Mouse (Mus musculus): ENCODE data around the gene Tmx2. TPM values are rescaled to one million over a fixed set of nuclear protein-coding genes. Genes with fewer than 3 reads are reported as not detected.

Tmx2 gene
- polyA plus RNA-seq, 1 experiment from 2014 or later = 216 TPM

- Histone ChIP-seq H3K4me3 (ENCODE audit: low read length) (peak overlapping the region; percentile 52), H3K27ac (ENCODE audit: low read length) (peak overlapping the region; percentile 34; the same call in 1 of the 2 replicates), H3K27me3 (ENCODE audit: insufficient read depth, low read length) (no peaks in the 10 kb centered on the region), H3K9me3 (ENCODE audit: low read length) (no peaks in the 10 kb centered on the region), H3K36me3 (ENCODE audit: insufficient read depth, low read length) (peaks cover 4% of the 10 kb centered on the region; the same call in 1 of the 2 replicates), H3K4me2 (replicated peaks; ENCODE audit: low read depth, low read length) (peak overlapping the region; percentile 70), H3K4me1 (ENCODE audit: insufficient read depth, low read length) (peaks cover 19% of the 10 kb centered on the region), H3K9ac (replicated peaks; ENCODE audit: low read length) (peak overlapping the region; percentile 65)
- WGBS = 13% methylated on average over 6 of the region's 6 CpGs
- no peak for ATAC-seq (ENCODE audit: low FRiP score, low TSS enrichment)
These were observed 30.6 kb downstream of the Tmx2 start for GRCm38 (mm10) chr2:84648369-84648768.

DNA sequence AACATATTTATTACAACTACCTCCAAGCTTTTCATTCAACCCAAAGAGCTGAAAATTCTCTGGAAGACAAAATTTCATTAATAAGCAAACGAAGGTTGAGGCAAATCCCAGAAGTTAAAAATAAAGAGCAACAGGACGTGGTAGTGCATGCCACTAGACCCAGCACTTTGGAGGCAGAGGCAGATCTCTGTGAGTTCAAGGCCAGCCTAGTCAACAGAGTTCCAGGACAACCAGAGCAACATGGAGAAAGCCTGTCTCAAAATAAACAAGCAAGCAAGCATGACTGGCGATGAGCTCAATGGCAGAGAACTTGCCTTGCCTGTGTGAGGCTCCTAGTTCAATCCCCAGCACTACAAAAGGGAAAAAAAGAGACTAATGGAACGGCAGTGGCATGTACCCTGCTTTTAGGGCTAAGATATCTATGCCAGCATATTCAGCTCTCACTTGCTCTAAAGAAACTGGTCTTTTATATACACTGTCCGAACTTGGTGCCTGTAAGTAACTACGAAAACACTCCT is 31.8 kb downstream of the Tmx2 start:
- H3K9ac ChIP-seq (replicated peaks; ENCODE audit: low read length) = no peak overlapping the region
- no peak overlapping the region for H3K4me3 ChIP-seq (ENCODE audit: low read length)
- no peaks in the 10 kb centered on the region for H3K27me3 ChIP-seq (ENCODE audit: insufficient read depth, low read length)
- H3K4me2 ChIP-seq (replicated peaks; ENCODE audit: low read depth, low read length) = 0 out of 2 replicates have a peak overlapping the region, but pooled peaks have one; percentile 70
- H3K4me1 ChIP-seq (ENCODE audit: insufficient read depth, low read length) = peaks cover 23% of the 10 kb centered on the region
- 94% methylated on average over 6 of the region's 6 CpGs for WGBS
- H3K36me3 ChIP-seq (ENCODE audit: insufficient read depth, low read length) = peaks cover 4% of the 10 kb centered on the region; the same call in 1 of the 2 replicates
- no peak for ATAC-seq (ENCODE audit: low FRiP score, low TSS enrichment)
- H3K9me3 ChIP-seq (ENCODE audit: low read length) = no peaks in the 10 kb centered on the region
- H3K27ac ChIP-seq (ENCODE audit: low read length) = no peak overlapping the region

DNA sequence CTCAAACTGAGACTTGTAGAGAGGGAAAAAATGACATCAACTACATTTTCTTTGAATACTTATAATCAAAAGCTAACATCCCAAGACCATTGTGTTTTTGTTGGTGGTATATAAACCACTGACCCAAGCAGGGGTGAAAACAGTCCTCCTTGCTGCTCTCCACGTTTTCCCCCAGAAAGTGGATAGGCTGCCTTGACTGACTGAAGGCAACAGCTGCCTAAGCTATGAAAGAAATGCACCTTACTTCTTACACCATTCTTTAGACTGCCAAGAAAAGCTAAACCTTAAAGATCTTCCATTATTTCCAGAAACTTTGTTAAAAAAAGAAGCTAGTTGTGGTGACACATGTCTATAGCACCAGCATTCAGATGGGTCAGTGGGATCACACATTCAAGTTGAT is 32.8 kb downstream of the Tmx2 start:
- Histone ChIP-seq H3K36me3 (ENCODE audit: insufficient read depth, low read length) (peaks cover 4% of the 10 kb centered on the region; the same call in 1 of the 2 replicates), H3K9me3 (ENCODE audit: low read length) (no peaks in the 10 kb centered on the region), H3K4me1 (ENCODE audit: insufficient read depth, low read length) (peaks cover 22% of the 10 kb centered on the region; the same call in 1 of the 2 replicates), H3K27ac (ENCODE audit: low read length) (no peak overlapping the region), H3K9ac (replicated peaks; ENCODE audit: low read length) (no peak overlapping the region), H3K4me3 (ENCODE audit: low read length) (no peak overlapping the region), H3K27me3 (ENCODE audit: insufficient read depth, low read length) (no peaks in the 10 kb centered on the region), H3K4me2 (replicated peaks; ENCODE audit: low read depth, low read length) (no peak overlapping the region)
- 48% methylated on average over 1 of the region's 1 CpGs for WGBS
- ATAC-seq (ENCODE audit: low FRiP score, low TSS enrichment) = no peak

GRCm38 (mm10) chr2:84640833-84641232 is 38.1 kb downstream of the Tmx2 start:
- Histone ChIP-seq H3K4me2 (replicated peaks; ENCODE audit: low read depth, low read length) (no peak overlapping the region), H3K27me3 (ENCODE audit: insufficient read depth, low read length) (no peaks in the 10 kb centered on the region), H3K9ac (replicated peaks; ENCODE audit: low read length) (no peak overlapping the region), H3K27ac (ENCODE audit: low read length) (no peak overlapping the region), H3K4me3 (ENCODE audit: low read length) (no peak overlapping the region), H3K9me3 (ENCODE audit: low read length) (no peaks in the 10 kb centered on the region), H3K36me3 (ENCODE audit: insufficient read depth, low read length) (no peaks in the 10 kb centered on the region), H3K4me1 (ENCODE audit: insufficient read depth, low read length) (peaks cover 62% of the 10 kb centered on the region)
- no peak for ATAC-seq (ENCODE audit: low FRiP score, low TSS enrichment)

- WGBS = 53% methylated on average over 4 of the region's 5 CpGs
- Histone ChIP-seq H3K27me3 (ENCODE audit: insufficient read depth, low read length) (no peaks in the 10 kb centered on the region), H3K9ac (replicated peaks; ENCODE audit: low read length) (no peak overlapping the region), H3K27ac (ENCODE audit: low read length) (peak overlapping the region; percentile 87), H3K4me3 (ENCODE audit: low read length) (peak overlapping the region; percentile 2; the same call in 1 of the 2 replicates), H3K4me2 (replicated peaks; ENCODE audit: low read depth, low read length) (peak overlapping the region; percentile 30; the same call in 1 of the 2 replicates), H3K4me1 (ENCODE audit: insufficient read depth, low read length) (peaks cover 78% of the 10 kb centered on the region), H3K36me3 (ENCODE audit: insufficient read depth, low read length) (no peaks in the 10 kb centered on the region), H3K9me3 (ENCODE audit: low read length) (no peaks in the 10 kb centered on the region)
- ATAC-seq (ENCODE audit: low FRiP score, low TSS enrichment) = no peak
These were observed 40.3 kb downstream of the Tmx2 start for GRCm38 (mm10) chr2:84638428-84639220.

GRCm38 (mm10) chr2:84637452-84638165 is 41.3 kb downstream of the Tmx2 start:
- Histone ChIP-seq H3K27me3 (ENCODE audit: insufficient read depth, low read length) (no peaks in the 10 kb centered on the region), H3K4me3 (ENCODE audit: low read length) (no peak overlapping the region; the same call in 1 of the 2 replicates), H3K9me3 (ENCODE audit: low read length) (no peaks in the 10 kb centered on the region), H3K9ac (replicated peaks; ENCODE audit: low read length) (peak overlapping the region; percentile 15; the same call in 1 of the 2 replicates), H3K27ac (ENCODE audit: low read length) (peak overlapping the region; percentile 87), H3K36me3 (ENCODE audit: insufficient read depth, low read length) (no peaks in the 10 kb centered on the region), H3K4me1 (ENCODE audit: insufficient read depth, low read length) (peaks cover 81% of the 10 kb centered on the region), H3K4me2 (replicated peaks; ENCODE audit: low read depth, low read length) (peak overlapping the region; percentile 30)
- WGBS = 18% methylated on average over 7 of the region's 7 CpGs
- no peak for ATAC-seq (ENCODE audit: low FRiP score, low TSS enrichment)

- H3K36me3 ChIP-seq (ENCODE audit: insufficient read depth, low read length) = no peaks in the 10 kb centered on the region
- peak; percentile 47; the same call in 1 of the 2 replicates for ATAC-seq (ENCODE audit: low FRiP score, low TSS enrichment)
- peak overlapping the region; percentile 21 for H3K4me3 ChIP-seq (ENCODE audit: low read length)
- peak overlapping the region; percentile 53 for H3K4me2 ChIP-seq (replicated peaks; ENCODE audit: low read depth, low read length)
- peaks cover 82% of the 10 kb centered on the region for H3K4me1 ChIP-seq (ENCODE audit: insufficient read depth, low read length)
- WGBS = 8% methylated on average over 8 of the region's 8 CpGs
- no peaks in the 10 kb centered on the region for H3K9me3 ChIP-seq (ENCODE audit: low read length)
- peak overlapping the region; percentile 66 for H3K9ac ChIP-seq (replicated peaks; ENCODE audit: low read length)
- H3K27ac ChIP-seq (ENCODE audit: low read length) = peak overlapping the region; percentile 99
- H3K27me3 ChIP-seq (ENCODE audit: insufficient read depth, low read length) = no peaks in the 10 kb centered on the region
These were observed 42.7 kb downstream of the Tmx2 start for GRCm38 (mm10) chr2:84636231-84636741.

DNA sequence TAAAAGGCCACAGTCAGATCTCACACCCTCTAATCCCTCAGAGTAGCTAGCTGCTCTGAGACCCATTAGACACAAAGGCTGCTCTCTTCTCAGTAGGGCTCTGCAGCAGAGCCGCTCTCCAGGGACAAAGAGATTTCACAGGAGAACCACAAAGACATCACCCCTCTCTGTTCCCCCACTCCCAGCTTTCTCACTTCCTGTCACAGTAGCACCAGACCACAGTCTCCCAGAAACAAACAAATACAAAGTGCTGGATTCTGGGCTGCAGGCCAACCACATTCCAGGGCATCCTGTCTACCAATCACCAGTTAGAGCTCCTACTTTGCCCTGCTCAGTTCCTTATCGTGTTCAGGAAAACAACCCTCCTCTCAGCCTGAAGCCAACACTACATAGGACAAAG is 43.3 kb downstream of the Tmx2 start:
- Histone ChIP-seq H3K4me1 (ENCODE audit: insufficient read depth, low read length) (peaks cover 75% of the 10 kb centered on the region), H3K4me2 (replicated peaks; ENCODE audit: low read depth, low read length) (peak overlapping the region; percentile 53), H3K9ac (replicated peaks; ENCODE audit: low read length) (peak overlapping the region; percentile 66), H3K4me3 (ENCODE audit: low read length) (peak overlapping the region; percentile 21; the same call in 1 of the 2 replicates), H3K27me3 (ENCODE audit: insufficient read depth, low read length) (no peaks in the 10 kb centered on the region), H3K36me3 (ENCODE audit: insufficient read depth, low read length) (no peaks in the 10 kb centered on the region), H3K9me3 (ENCODE audit: low read length) (no peaks in the 10 kb centered on the region), H3K27ac (ENCODE audit: low read length) (peak overlapping the region; percentile 99)
- 4% methylated on average over 2 of the region's 2 CpGs for WGBS
- ATAC-seq (ENCODE audit: low FRiP score, low TSS enrichment) = peak; percentile 94

GRCm38 (mm10) chr2:84634934-84635482 is 43.9 kb downstream of the Tmx2 start:
- peak overlapping the region; percentile 19 for H3K4me3 ChIP-seq (ENCODE audit: low read length)
- WGBS = 24% methylated on average over 4 of the region's 4 CpGs

More at GRCm38 (mm10) chr2:84634934-84635482, 43.9 kb downstream of the Tmx2 start:
- Histone ChIP-seq H3K4me1 (ENCODE audit: insufficient read depth, low read length) (peaks cover 71% of the 10 kb centered on the region), H3K36me3 (ENCODE audit: insufficient read depth, low read length) (no peaks in the 10 kb centered on the region), H3K27ac (ENCODE audit: low read length) (peak overlapping the region; percentile 99), H3K4me2 (replicated peaks; ENCODE audit: low read depth, low read length) (peak overlapping the region; percentile 53), H3K9ac (replicated peaks; ENCODE audit: low read length) (peak overlapping the region; percentile 66), H3K27me3 (ENCODE audit: insufficient read depth, low read length) (no peaks in the 10 kb centered on the region), H3K9me3 (ENCODE audit: low read length) (no peaks in the 10 kb centered on the region)
- ATAC-seq (ENCODE audit: low FRiP score, low TSS enrichment) = no peak

All from kidney, embryonic 16.5 days (tissue).